Mouse (Mus musculus): ENCODE results near the gene Ccdc24. TPM values are rescaled to one million over a fixed set of nuclear protein-coding genes. Genes with fewer than 3 reads are reported as not detected.

Gene Ccdc24
- polyA plus RNA-seq, 1 experiment = not detected

DNA sequence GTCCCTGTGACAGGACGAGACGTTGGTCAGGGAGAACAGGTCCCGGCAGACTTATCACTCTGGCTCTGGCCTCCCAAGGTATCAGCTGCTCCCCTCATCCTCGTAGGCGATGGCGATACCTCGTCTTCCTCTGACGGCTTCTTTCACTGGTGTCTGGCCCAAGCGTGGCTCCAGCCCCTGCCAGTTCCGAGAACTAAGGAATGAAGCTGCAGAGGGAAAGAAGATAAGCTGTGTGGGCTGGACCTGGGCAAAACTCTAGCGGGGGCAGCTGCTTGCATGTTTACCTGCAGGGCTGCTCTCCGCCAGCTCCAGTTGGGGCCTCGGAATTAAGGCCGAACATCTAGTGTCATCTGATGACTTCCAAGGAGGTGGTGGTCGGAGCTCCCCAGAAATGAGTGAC lies 17.1 kb upstream of the Ccdc24 start:
- peaks cover 2% of the 10 kb centered on the region; the same call in 1 of the 2 replicates for H3K4me1 ChIP-seq (ENCODE audit: control insufficient read depth, insufficient read depth, low read length)
- no peak overlapping the region for H3K27ac ChIP-seq (ENCODE audit: control insufficient read depth, insufficient read depth, low read depth, low read length, poor library complexity)
- no peak overlapping the region for H3K4me3 ChIP-seq (replicated peaks; ENCODE audit: control insufficient read depth, low read depth, low read length)
- TF ChIP-seq CTCF (IDR thresholded peaks at IDR 0.05; ENCODE audit: control insufficient read depth, insufficient read depth, low read length) (no peak), POLR2A (IDR thresholded peaks at IDR 0.05; ENCODE audit: borderline replicate concordance, control insufficient read depth, low read depth, low read length) (no peak)
- 89% methylated on average over 15 of the region's 15 CpGs for WGBS

DNA sequence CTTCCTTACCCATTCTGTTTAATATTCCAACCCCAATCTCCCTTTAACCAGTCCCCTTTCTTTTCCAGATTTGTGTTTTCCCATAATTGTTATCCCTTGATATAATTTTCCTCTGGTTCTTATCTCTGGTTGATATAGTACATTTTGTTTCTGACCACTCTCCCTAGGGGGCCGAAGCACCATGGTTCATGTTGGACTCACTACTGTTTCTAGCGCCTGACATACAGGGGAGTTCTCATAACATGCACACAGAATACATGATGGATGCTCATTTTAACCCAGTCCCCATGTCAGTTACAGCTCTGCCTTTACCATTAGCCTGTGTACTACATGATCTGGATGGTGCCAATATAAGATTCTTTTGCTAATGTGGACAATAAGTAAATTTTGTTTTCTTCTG lies 15.6 kb upstream of the Ccdc24 start:
- TF ChIP-seq POLR2A (IDR thresholded peaks at IDR 0.05; ENCODE audit: borderline replicate concordance, control insufficient read depth, low read depth, low read length) = no peak
- no peak for TF ChIP-seq CTCF (IDR thresholded peaks at IDR 0.05; ENCODE audit: control insufficient read depth, insufficient read depth, low read length)
- H3K4me1 ChIP-seq (ENCODE audit: control insufficient read depth, insufficient read depth, low read length) = peaks cover 2% of the 10 kb centered on the region; the same call in 1 of the 2 replicates
- no peak overlapping the region for H3K27ac ChIP-seq (ENCODE audit: control insufficient read depth, insufficient read depth, low read depth, low read length, poor library complexity)
- H3K4me3 ChIP-seq (replicated peaks; ENCODE audit: control insufficient read depth, low read depth, low read length) = no peak overlapping the region
- 75% methylated on average over 2 of the region's 2 CpGs for WGBS

DNA sequence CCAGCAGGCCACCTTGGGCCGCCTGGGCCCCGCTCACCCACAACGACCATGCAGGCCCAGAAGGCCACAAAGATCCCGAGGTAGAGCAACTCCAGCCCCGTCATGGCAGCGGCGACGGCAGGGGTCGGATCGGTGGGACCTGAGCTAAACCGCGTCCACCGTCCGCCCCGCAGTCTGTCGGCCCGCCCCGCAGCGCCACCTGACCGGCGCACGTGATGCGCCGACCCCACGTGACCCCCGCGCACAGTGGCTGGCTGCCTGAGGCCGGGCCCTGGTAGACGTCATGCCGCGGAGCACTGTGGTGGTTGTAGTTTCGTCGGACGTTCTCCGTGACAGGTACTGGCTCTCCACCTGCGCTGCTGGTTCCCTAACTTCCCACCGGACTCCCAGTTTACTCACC lies 14.8 kb upstream of the Ccdc24 start, which contains the start of gene Atp6v0b:
TSS of gene Atp6v0b (minus strand) at position 201 of the 400 bp plus-strand sequence.
- WGBS = under 1% methylated on average over 37 of the region's 37 CpGs
- H3K4me1 ChIP-seq (ENCODE audit: control insufficient read depth, insufficient read depth, low read length) = peaks cover 2% of the 10 kb centered on the region; the same call in 1 of the 2 replicates
- TF ChIP-seq POLR2A (IDR thresholded peaks at IDR 0.05; ENCODE audit: borderline replicate concordance, control insufficient read depth, low read depth, low read length) (peak; percentile 80; the same call in 1 of the 2 replicates), CTCF (IDR thresholded peaks at IDR 0.05; ENCODE audit: control insufficient read depth, insufficient read depth, low read length) (no peak)
- H3K4me3 ChIP-seq (replicated peaks; ENCODE audit: control insufficient read depth, low read depth, low read length) = peak within 1 kb of the TSS; percentile 91
- peak within 1 kb of the TSS; percentile 93 for H3K27ac ChIP-seq (ENCODE audit: control insufficient read depth, insufficient read depth, low read depth, low read length, poor library complexity)

DNA sequence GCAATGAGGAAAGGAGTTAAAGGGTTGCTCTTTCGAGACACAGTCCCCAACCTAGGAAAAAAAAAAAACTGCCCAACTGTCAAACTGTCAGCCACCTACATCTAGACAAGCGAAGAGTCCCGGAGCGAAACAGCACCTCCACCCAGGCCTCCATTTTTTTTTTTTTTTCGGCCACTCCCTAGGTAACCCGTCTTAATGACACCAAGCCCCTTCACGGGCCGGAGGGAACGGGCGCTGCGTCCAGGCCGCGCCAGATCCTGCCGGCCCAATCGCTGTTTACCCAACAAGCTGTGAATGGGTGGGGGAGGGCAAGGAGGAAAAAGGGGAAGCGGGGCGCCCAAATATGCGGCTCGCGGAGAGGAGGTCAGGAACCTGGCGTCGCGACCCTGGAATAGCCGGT lies 14.3 kb upstream of the Ccdc24 start:
- H3K4me3 ChIP-seq (replicated peaks; ENCODE audit: control insufficient read depth, low read depth, low read length) = peak overlapping the region; percentile 91
- WGBS = under 1% methylated on average over 24 of the region's 24 CpGs
- TF ChIP-seq POLR2A (IDR thresholded peaks at IDR 0.05; ENCODE audit: borderline replicate concordance, control insufficient read depth, low read depth, low read length) (no peak), CTCF (IDR thresholded peaks at IDR 0.05; ENCODE audit: control insufficient read depth, insufficient read depth, low read length) (no peak)
- H3K27ac ChIP-seq (ENCODE audit: control insufficient read depth, insufficient read depth, low read depth, low read length, poor library complexity) = peak overlapping the region; percentile 93
- peaks cover 2% of the 10 kb centered on the region; the same call in 1 of the 2 replicates for H3K4me1 ChIP-seq (ENCODE audit: control insufficient read depth, insufficient read depth, low read length)

DNA sequence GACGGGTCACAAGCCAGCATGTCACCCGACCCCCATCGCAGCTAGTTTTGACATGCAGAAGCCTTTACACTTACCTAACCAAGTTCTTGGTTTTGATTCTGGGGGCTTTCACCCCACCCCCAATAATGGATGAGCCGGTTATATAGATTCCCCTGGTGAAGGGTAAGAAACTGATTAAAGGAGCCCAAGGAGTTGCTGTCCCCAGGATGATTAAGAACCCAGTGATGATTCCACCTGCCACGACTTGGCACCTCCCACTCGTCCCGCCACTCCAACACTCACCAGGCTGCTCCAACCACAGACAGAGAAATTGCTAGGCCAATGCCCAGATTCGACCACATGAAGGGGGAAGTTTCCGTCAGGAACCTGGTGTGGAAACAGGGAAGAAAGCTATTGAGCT lies 13.6 kb upstream of the Ccdc24 start:
- no peak overlapping the region for H3K27ac ChIP-seq (ENCODE audit: control insufficient read depth, insufficient read depth, low read depth, low read length, poor library complexity)
- TF ChIP-seq POLR2A (IDR thresholded peaks at IDR 0.05; ENCODE audit: borderline replicate concordance, control insufficient read depth, low read depth, low read length) = no peak
- TF ChIP-seq CTCF (IDR thresholded peaks at IDR 0.05; ENCODE audit: control insufficient read depth, insufficient read depth, low read length) = no peak
- peak overlapping the region; percentile 91 for H3K4me3 ChIP-seq (replicated peaks; ENCODE audit: control insufficient read depth, low read depth, low read length)
- peaks cover 2% of the 10 kb centered on the region; the same call in 1 of the 2 replicates for H3K4me1 ChIP-seq (ENCODE audit: control insufficient read depth, insufficient read depth, low read length)
- WGBS = 59% methylated on average over 9 of the region's 9 CpGs

DNA sequence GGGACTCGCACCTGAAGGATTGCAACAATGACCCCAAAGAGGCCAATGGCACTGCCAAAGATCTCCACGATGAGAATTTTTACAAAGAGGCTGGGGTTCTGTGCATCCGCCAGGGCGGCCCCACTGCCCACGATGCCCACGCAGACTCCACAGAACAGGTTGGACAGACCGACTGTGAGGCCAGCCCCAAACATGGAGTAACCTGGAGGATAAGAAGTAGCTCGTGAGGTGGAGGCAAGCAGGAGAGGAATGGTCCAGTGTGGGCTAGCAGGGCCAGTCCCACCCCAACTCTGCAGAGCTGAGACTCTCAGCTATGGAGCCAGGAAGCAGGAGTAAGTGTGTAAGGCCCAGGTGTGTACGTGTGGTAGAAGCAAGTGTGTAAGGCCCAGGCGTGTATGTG lies 12.7 kb upstream of the Ccdc24 start:
- no peak overlapping the region for H3K27ac ChIP-seq (ENCODE audit: control insufficient read depth, insufficient read depth, low read depth, low read length, poor library complexity)
- H3K4me1 ChIP-seq (ENCODE audit: control insufficient read depth, insufficient read depth, low read length) = peaks cover 2% of the 10 kb centered on the region; the same call in 1 of the 2 replicates
- H3K4me3 ChIP-seq (replicated peaks; ENCODE audit: control insufficient read depth, low read depth, low read length) = no peak overlapping the region
- 89% methylated on average over 10 of the region's 10 CpGs for WGBS
- TF ChIP-seq POLR2A (IDR thresholded peaks at IDR 0.05; ENCODE audit: borderline replicate concordance, control insufficient read depth, low read depth, low read length) (no peak), CTCF (IDR thresholded peaks at IDR 0.05; ENCODE audit: control insufficient read depth, insufficient read depth, low read length) (no peak)

DNA sequence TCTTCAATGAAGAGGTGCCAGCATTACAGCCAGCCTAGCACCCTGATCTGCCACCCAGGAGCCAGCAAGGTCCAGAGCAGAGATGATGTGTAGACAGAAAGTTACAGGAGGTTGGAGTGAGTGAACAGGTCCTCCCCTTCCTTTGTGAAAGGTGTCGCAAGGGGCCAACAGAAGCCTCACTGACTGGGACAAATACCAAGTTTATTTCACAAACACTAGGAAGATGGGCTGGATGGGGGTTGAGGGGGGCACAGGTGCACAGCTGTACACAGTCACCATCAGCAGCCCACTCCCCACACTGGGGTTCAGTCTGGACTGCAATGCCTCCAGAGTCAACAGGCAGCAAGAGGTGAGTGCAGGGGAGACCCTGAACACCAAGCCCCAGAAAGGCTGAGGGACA lies 11.8 kb upstream of the Ccdc24 start:
- 60% methylated on average over 1 of the region's 1 CpGs for WGBS
- Histone ChIP-seq H3K4me3 (replicated peaks; ENCODE audit: control insufficient read depth, low read depth, low read length) (no peak overlapping the region), H3K27ac (ENCODE audit: control insufficient read depth, insufficient read depth, low read depth, low read length, poor library complexity) (no peak overlapping the region), H3K4me1 (ENCODE audit: control insufficient read depth, insufficient read depth, low read length) (peaks cover 2% of the 10 kb centered on the region; the same call in 1 of the 2 replicates)
- TF ChIP-seq CTCF (IDR thresholded peaks at IDR 0.05; ENCODE audit: control insufficient read depth, insufficient read depth, low read length) (no peak), POLR2A (IDR thresholded peaks at IDR 0.05; ENCODE audit: borderline replicate concordance, control insufficient read depth, low read depth, low read length) (no peak)

DNA sequence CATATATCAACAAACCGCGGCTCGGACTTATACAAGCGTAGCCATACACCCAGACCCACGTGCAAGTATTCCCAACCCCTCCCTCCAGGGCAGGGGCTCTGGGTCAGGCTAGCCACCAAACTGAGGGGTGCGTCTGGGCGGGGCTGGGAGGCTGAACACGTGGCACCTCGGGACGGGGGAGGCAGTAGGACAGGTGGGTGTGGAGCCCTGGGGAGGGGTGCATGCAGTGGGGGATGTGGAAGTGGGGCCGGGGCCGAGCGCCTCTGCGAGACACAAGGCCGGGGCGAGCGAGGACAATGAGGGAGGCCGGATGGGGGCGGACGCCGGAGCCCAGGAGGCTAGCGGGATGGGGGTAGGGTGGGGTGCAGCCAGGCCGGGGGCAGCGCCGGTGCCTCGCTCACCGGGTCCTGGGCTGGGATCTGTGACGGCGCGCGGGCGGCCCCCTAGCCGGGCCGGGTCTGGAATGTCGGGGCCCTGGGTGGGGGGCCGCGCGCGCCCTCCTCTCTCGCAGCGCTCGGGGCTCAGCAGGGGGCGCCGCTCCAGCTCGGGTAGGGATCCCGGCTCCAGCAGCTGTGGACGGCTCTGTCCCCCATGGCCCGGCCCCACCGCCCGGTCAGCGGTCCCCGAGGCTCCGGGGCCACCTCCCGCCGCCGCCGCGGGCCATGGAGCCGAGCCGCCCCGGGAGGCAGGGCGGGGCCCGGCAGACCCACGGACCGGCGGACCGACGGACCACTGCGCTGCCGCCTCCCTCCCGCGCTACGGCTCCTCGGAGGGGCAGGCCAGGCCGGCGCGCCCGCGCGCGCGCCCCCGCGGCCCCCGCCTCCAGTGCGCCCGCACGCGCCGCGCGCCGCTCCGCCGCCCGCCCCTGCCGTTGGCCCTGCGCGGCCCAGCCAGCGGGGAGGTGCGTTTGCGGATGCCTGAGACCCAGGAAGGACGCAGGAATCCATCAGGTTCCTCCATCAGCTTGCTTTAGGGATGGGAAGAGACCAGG lies 10.6 kb upstream of the Ccdc24 start, which contains the start of gene B4galt2:
TSS of gene B4galt2 (minus strand) at position 787 of the 991 bp plus-strand sequence.
- no peak for TF ChIP-seq POLR2A (IDR thresholded peaks at IDR 0.05; ENCODE audit: borderline replicate concordance, control insufficient read depth, low read depth, low read length)
- no peak for TF ChIP-seq CTCF (IDR thresholded peaks at IDR 0.05; ENCODE audit: control insufficient read depth, insufficient read depth, low read length)
- Histone ChIP-seq H3K27ac (ENCODE audit: control insufficient read depth, insufficient read depth, low read depth, low read length, poor library complexity) (no peak within 1 kb of the TSS), H3K4me3 (replicated peaks; ENCODE audit: control insufficient read depth, low read depth, low read length) (no peak within 1 kb of the TSS), H3K4me1 (ENCODE audit: control insufficient read depth, insufficient read depth, low read length) (peaks cover 2% of the 10 kb centered on the region; the same call in 1 of the 2 replicates)
- 4% methylated on average over 102 of the region's 103 CpGs for WGBS
